Mouse (Mus musculus) midbrain, embryonic 13.5 days (tissue): ENCODE results near the gene Pik3ap1. TPM values are rescaled to one million over a fixed set of nuclear protein-coding genes. Genes with fewer than 3 reads are reported as not detected.

Source experiments
- ATAC-seq: fragments of 200-750 bp; cut with Nextera tagmentation; 2 replicates; pipeline ENCODE4 v1.8.0; 2017; ENCODE audit warnings: mild to moderate bottlenecking, moderate TSS enrichment, moderate library complexity
- H3K27ac ChIP-seq: fragments of 300-500 bp; sonication (generic); 2 replicates; pipeline ENCODE4 v1.5.1; 2015; ENCODE audit warnings: inconsistent platforms, mild to moderate bottlenecking, moderate library complexity
- H3K27me3 ChIP-seq: fragments of 300-500 bp; sonication (generic); 2 replicates; pipeline ENCODE4 v1.6.1; 2015; ENCODE audit warnings: mild to moderate bottlenecking, inconsistent platforms
- H3K36me3 ChIP-seq: fragments of 300-500 bp; sonication (generic); 2 replicates; pipeline ENCODE4 v1.6.1; 2015; ENCODE audit warnings: mild to moderate bottlenecking, inconsistent platforms
- H3K4me1 ChIP-seq: fragments of 300-500 bp; sonication (generic); replicated peaks from 2 replicates; pipeline ENCODE4 v1.6.1; 2015; ENCODE audit warnings: inconsistent platforms
- H3K4me2 ChIP-seq: fragments of 300-500 bp; sonication (generic); replicated peaks from 2 replicates; pipeline ENCODE4 v1.6.1; 2015; ENCODE audit warnings: moderate library complexity, mild to moderate bottlenecking, inconsistent platforms
- H3K4me3 ChIP-seq: fragments of 300-500 bp; sonication (generic); replicated peaks from 2 replicates; pipeline ENCODE4 v1.5.1; 2015; ENCODE audit warnings: mild to moderate bottlenecking, inconsistent platforms
- H3K9ac ChIP-seq: fragments of 300-500 bp; sonication (generic); replicated peaks from 2 replicates; pipeline ENCODE4 v1.6.1; 2015; ENCODE audit warnings: mild to moderate bottlenecking, inconsistent platforms
- H3K9me3 ChIP-seq: fragments of 300-500 bp; sonication (generic); 2 replicates; pipeline ENCODE4 v1.6.1; 2016; ENCODE audit warnings: mild to moderate bottlenecking, inconsistent platforms
- WGBS: fragments of 180-500 bp; shearing (Covaris S2); methylation state at CpG from one replicate; pipeline ENCODE4 v1.1.7; 2015; 5-methylcytosine and 5-hydroxymethylcytosine counted together
- polyA plus RNA-seq: library from polyadenylated mRNA; unstranded; fragments of >200 nt; fragmentation: Nextera tagmentation; extraction: Ambion mirVana; gene quantifications from 2 replicates; pipeline ENCODE4 v1.2.1, GENCODE M21; 2015

Pik3ap1 gene
- polyA plus RNA-seq, 1 experiment from 2014 or later = 1.4 TPM

DNA sequence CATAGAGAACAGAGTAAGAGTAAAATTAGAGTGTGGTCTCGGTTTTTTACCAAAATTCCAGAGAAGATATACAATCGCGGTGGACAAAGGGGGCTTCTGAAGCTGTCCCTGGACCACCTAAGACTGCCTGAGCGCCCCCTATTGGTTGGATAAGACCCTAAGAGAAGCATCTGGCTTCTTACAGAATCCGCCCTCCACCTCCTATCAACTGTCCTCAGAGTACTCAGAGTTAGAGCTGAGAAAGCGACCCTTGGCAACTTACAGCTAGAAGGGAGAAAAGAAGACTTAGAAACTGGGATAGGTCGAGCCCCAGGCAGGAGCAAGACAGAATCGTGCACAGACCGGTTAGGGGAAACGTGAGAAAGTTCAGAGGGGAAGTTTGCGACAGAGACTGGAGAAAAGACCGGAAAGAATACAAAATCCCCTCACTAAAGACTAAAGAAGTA lies 473 bp downstream of the Pik3ap1 start:
- Histone ChIP-seq H3K27ac (no peak overlapping the region), H3K4me2 (peak overlapping the region; percentile 89), H3K36me3 (no peaks in the 10 kb centered on the region), H3K27me3 (peaks cover 30% of the 10 kb centered on the region), H3K9me3 (no peaks in the 10 kb centered on the region), H3K9ac (no peak overlapping the region), H3K4me1 (peaks cover 8% of the 10 kb centered on the region), H3K4me3 (peak overlapping the region; percentile 50)
- WGBS = 15% methylated on average over 12 of the region's 12 CpGs
- ATAC-seq = no peak

GRCm38 (mm10) chr19:41382391-41382978 lies 2.4 kb downstream of the Pik3ap1 start:
- peaks cover 8% of the 10 kb centered on the region for H3K4me1 ChIP-seq
- H3K4me2 ChIP-seq = no peak overlapping the region
- peaks cover 30% of the 10 kb centered on the region for H3K27me3 ChIP-seq
- no peak overlapping the region for H3K4me3 ChIP-seq
- no peak overlapping the region for H3K9ac ChIP-seq
- ATAC-seq = no peak
- H3K27ac ChIP-seq = no peak overlapping the region
- WGBS = 77% methylated on average over 3 of the region's 3 CpGs
- H3K9me3 ChIP-seq = no peaks in the 10 kb centered on the region
- H3K36me3 ChIP-seq = no peaks in the 10 kb centered on the region

DNA sequence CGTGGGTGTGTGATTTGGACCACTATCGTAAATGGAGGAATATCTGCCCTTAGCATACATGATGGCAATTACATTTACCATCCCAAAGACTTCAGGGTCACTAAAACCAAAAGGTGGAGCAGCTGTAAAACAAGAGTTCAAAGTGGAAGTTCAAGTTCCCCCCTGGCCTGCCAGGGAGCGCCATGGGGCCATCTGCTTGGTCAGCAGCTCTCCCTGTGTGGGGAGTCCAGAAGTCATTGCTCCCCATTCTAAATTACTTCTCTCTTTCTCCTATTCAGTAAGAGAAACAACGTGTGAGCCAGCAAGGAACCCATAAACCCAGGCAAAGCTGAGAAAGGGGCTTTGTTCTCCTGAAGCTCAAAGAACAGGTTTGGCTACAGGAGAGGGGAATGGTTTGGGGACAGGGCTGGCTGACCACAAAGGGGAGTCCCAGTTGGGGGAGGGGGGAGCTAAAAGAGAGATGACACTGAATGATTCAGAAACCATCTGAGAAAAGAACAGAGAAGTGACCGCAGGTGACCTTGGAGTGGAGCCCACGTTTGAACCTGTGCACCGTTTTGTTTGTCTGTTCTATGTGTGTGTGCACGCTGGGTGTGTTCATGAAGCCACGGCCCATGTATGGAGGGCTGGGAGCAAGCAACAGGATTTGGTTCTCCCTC lies 3.2 kb downstream of the Pik3ap1 start:
- no peak overlapping the region for H3K9ac ChIP-seq
- WGBS = 78% methylated on average over 9 of the region's 9 CpGs
- no peaks in the 10 kb centered on the region for H3K36me3 ChIP-seq
- H3K4me1 ChIP-seq = peaks cover 8% of the 10 kb centered on the region
- peaks cover 30% of the 10 kb centered on the region for H3K27me3 ChIP-seq
- H3K4me3 ChIP-seq = no peak overlapping the region
- H3K4me2 ChIP-seq = no peak overlapping the region
- no peak for ATAC-seq
- no peaks in the 10 kb centered on the region for H3K9me3 ChIP-seq
- H3K27ac ChIP-seq = no peak overlapping the region

- H3K4me3 ChIP-seq = no peak overlapping the region
- no peaks in the 10 kb centered on the region for H3K9me3 ChIP-seq
- 89% methylated on average over 3 of the region's 3 CpGs for WGBS
- H3K4me2 ChIP-seq = no peak overlapping the region
- H3K4me1 ChIP-seq = no peaks in the 10 kb centered on the region
- H3K27me3 ChIP-seq = peaks cover 8% of the 10 kb centered on the region
- H3K27ac ChIP-seq = no peak overlapping the region
- no peaks in the 10 kb centered on the region for H3K36me3 ChIP-seq
- H3K9ac ChIP-seq = no peak overlapping the region
- ATAC-seq = no peak
Observed at GRCm38 (mm10) chr19:41379195-41379594, 5.7 kb downstream of the Pik3ap1 start.

GRCm38 (mm10) chr19:41375791-41376190 lies 9.1 kb downstream of the Pik3ap1 start:
- Histone ChIP-seq H3K27ac (no peak overlapping the region), H3K36me3 (no peaks in the 10 kb centered on the region), H3K4me3 (no peak overlapping the region), H3K27me3 (no peaks in the 10 kb centered on the region), H3K9me3 (no peaks in the 10 kb centered on the region), H3K4me2 (no peak overlapping the region), H3K4me1 (no peaks in the 10 kb centered on the region), H3K9ac (no peak overlapping the region)
- 89% methylated on average over 21 of the region's 21 CpGs for WGBS
- no peak for ATAC-seq

- H3K36me3 ChIP-seq = no peaks in the 10 kb centered on the region
- H3K4me3 ChIP-seq = no peak overlapping the region
- H3K4me1 ChIP-seq = no peaks in the 10 kb centered on the region
- no peaks in the 10 kb centered on the region for H3K27me3 ChIP-seq
- H3K9ac ChIP-seq = no peak overlapping the region
- H3K4me2 ChIP-seq = no peak overlapping the region
- no peaks in the 10 kb centered on the region for H3K9me3 ChIP-seq
- no peak overlapping the region for H3K27ac ChIP-seq
- 78% methylated on average over 1 of the region's 1 CpGs for WGBS
- ATAC-seq = no peak
Observed at GRCm38 (mm10) chr19:41375096-41375495, 9.8 kb downstream of the Pik3ap1 start.

DNA sequence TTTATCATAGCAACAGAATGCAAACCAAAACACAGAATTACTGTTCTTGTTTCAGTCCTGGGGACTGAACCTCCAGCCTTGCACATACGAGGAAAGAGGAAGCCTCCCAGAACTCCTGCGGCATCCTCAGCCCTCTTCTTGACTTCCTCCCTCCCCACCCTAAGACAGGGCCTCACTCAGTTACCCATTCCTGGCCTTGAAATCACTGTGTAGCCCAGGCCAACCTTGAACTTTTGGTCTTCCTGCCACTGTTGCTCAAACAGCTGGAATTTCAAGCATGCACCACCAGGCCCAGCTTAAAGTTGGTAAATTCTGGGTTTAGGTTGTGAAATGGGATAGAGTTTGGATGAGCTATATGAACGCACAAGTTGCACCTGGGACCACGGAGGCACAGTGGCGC lies 10.2 kb downstream of the Pik3ap1 start:
- 93% methylated on average over 5 of the region's 5 CpGs for WGBS
- Histone ChIP-seq H3K9me3 (no peaks in the 10 kb centered on the region), H3K9ac (no peak overlapping the region), H3K4me3 (no peak overlapping the region), H3K27ac (no peak overlapping the region), H3K36me3 (no peaks in the 10 kb centered on the region), H3K4me2 (no peak overlapping the region), H3K4me1 (no peaks in the 10 kb centered on the region), H3K27me3 (no peaks in the 10 kb centered on the region)
- no peak for ATAC-seq

GRCm38 (mm10) chr19:41372322-41372721 lies 12.6 kb downstream of the Pik3ap1 start:
- Histone ChIP-seq H3K4me1 (no peaks in the 10 kb centered on the region), H3K36me3 (no peaks in the 10 kb centered on the region), H3K4me2 (no peak overlapping the region), H3K27ac (no peak overlapping the region), H3K4me3 (no peak overlapping the region), H3K9ac (no peak overlapping the region), H3K27me3 (no peaks in the 10 kb centered on the region), H3K9me3 (no peaks in the 10 kb centered on the region)
- 93% methylated on average over 4 of the region's 4 CpGs for WGBS
- ATAC-seq = no peak

GRCm38 (mm10) chr19:41371373-41371772 lies 13.5 kb downstream of the Pik3ap1 start:
- no peaks in the 10 kb centered on the region for H3K4me1 ChIP-seq
- H3K4me2 ChIP-seq = no peak overlapping the region
- H3K4me3 ChIP-seq = no peak overlapping the region
- H3K9me3 ChIP-seq = no peaks in the 10 kb centered on the region
- WGBS = 82% methylated on average over 4 of the region's 4 CpGs
- H3K36me3 ChIP-seq = no peaks in the 10 kb centered on the region
- H3K27me3 ChIP-seq = no peaks in the 10 kb centered on the region
- ATAC-seq = no peak
- no peak overlapping the region for H3K27ac ChIP-seq
- no peak overlapping the region for H3K9ac ChIP-seq

GRCm38 (mm10) chr19:41369557-41370460 lies 15.1 kb downstream of the Pik3ap1 start:
- no peaks in the 10 kb centered on the region for H3K27me3 ChIP-seq
- no peak overlapping the region for H3K27ac ChIP-seq
- ATAC-seq = no peak
- no peak overlapping the region for H3K4me2 ChIP-seq
- H3K9me3 ChIP-seq = no peaks in the 10 kb centered on the region
- no peak overlapping the region for H3K9ac ChIP-seq
- H3K4me1 ChIP-seq = no peaks in the 10 kb centered on the region
- H3K4me3 ChIP-seq = no peak overlapping the region
- WGBS = 86% methylated on average over 11 of the region's 11 CpGs
- H3K36me3 ChIP-seq = no peaks in the 10 kb centered on the region

GRCm38 (mm10) chr19:41366854-41367517 lies 17.9 kb downstream of the Pik3ap1 start:
- ATAC-seq = no peak
- no peaks in the 10 kb centered on the region for H3K27me3 ChIP-seq
- no peak overlapping the region for H3K4me3 ChIP-seq
- no peak overlapping the region for H3K4me2 ChIP-seq
- H3K9ac ChIP-seq = no peak overlapping the region
- H3K9me3 ChIP-seq = no peaks in the 10 kb centered on the region
- 94% methylated on average over 9 of the region's 9 CpGs for WGBS
- no peaks in the 10 kb centered on the region for H3K4me1 ChIP-seq
- no peak overlapping the region for H3K27ac ChIP-seq
- H3K36me3 ChIP-seq = no peaks in the 10 kb centered on the region
